Mouse (Mus musculus) retina, postnatal 1 day (tissue): ENCODE data around the gene Yipf3.

Source experiments
- DNase-seq: peaks from one replicate; pipeline ENCODE4 v3.0.0-alpha.2; 2012

The Yipf3 gene

GRCm38 (mm10) chr17:46258279-46259053, 10.6 kb downstream of the Yipf3 start:
- no peak for DNase-seq

DNA sequence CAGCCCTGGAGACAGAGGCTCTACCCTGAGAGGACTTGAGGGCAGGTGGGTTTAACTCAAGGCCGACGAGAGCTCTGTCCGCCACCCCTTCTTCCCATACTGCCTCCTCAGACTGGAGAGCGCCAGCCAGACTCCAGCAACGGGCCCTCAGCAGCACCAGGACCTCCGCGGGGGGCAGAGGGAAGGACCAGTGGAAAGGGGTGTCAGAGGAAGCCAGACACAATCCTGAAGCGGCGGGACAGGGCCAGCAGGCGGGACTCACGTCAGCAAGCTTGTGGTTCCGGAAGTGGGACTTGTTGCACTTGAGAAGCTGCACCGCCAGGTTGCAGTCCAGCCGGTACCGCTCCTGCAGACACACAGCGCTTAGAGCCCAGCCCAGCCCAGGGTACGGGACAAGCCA, 11.8 kb downstream of the Yipf3 start:
- DNase-seq: no peak

DNA sequence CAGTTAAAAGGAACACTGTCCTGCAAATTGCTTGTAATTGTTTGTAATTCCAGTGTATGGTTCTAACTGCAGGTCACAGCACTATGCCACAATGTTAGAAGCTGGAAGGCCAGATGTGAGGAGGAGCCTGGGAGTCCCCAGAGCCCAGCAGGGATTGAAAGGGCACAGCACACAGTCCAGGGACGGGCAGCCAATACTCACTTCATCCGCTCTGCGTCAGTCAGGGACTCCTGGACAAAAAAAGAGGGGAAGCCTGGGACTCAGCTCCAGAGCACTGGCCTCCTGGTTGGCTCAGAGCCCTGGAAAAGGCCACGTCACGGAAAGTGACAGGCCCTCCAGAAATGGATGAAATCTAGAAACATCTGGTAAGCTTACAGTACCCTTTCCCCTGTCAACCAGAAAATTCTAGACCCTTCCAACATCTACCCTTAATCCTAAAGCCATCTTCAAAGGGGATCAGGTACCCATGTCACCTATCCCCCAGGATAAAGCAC, 14.4 kb downstream of the Yipf3 start:
- no peak for DNase-seq

DNA sequence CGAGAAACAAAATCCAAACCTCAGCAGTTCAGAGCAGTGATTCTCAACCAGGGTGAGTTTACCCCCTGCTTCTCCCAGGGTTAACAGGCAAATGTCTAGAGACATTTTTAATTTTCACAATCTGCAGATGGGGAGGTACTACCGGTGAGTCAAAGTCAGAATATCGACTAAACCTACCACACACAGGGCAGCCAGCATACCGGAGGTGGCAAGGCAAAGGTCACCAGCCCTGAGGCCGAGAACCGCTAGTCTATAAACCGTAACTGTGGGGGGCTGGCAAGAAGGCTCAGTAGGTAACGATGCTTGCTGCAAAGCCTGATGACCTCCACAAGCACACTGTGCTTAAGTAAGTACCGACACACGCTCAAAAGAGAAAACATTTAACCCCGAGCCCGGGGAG, 17.6 kb downstream of the Yipf3 start:
- no peak for DNase-seq

DNA sequence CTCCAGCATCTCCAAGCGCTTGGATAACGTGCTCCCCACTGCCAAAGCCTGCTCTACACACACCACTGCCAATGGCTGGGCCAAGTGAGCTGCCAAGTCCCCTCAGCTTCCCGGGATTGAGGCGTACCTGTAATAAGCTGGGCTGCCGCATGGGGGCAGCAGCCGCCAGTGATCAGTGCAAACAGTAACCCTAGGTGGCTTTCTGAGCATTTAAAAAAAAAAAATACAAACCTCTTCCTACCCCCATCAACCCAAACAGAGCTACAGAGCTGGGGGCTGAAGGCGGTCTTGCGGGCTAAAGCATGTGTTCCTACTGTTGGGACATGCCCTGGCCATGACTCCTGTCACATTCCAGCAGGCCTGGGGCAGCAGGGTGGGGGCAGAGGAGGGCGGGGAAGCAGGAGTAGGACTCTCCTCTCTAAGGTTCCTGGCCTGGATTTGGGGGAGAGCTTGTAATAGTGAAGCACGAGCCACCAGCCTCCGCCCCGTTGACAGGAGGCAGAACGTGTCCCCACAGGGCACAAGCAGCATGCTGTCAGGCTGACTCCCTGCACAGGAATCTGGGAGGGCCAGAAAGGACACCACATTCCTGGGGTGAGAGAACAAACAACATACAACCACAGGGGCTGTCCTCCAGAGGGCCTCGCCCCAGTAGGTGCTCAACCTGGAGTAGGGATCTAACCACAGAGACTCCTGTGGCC, 18.2 kb downstream of the Yipf3 start:
- peak; percentile 82 for DNase-seq

GRCm38 (mm10) chr17:46266986-46267385, 19.1 kb downstream of the Yipf3 start:
- DNase-seq: no peak

GRCm38 (mm10) chr17:46267511-46267910, 19.6 kb downstream of the Yipf3 start:
- DNase-seq: no peak

DNA sequence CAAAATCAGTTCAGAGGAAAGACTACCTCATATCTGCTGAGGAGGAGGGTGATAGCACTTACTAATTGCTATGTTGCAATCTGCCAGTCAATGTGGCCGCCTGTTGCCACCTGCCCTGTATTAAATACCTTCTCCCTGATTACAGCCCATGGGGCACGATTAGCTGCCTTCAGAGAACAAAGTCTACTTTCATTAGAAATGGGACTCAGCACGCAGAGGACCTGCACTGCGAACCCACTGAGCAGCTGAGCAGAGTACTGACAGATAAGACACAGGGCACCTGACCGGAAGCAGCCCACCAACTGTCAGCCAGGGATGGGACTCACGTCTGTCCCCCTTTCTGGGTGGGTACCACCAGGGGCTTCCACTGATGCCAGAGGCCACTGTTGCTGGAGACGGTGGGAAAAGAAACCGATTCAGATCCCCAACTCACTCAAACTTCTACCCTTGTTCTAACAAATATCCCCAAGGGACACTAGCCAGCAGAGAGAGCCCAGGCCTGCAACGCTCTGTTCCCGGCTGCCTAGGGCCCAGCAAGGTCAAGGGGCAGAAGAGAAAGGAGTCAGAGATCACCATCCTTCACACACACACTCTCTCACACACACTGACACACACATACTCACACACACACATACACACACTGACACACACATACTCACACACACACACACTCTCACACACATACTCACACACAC, 20.3 kb downstream of the Yipf3 start:
- no peak for DNase-seq

DNA sequence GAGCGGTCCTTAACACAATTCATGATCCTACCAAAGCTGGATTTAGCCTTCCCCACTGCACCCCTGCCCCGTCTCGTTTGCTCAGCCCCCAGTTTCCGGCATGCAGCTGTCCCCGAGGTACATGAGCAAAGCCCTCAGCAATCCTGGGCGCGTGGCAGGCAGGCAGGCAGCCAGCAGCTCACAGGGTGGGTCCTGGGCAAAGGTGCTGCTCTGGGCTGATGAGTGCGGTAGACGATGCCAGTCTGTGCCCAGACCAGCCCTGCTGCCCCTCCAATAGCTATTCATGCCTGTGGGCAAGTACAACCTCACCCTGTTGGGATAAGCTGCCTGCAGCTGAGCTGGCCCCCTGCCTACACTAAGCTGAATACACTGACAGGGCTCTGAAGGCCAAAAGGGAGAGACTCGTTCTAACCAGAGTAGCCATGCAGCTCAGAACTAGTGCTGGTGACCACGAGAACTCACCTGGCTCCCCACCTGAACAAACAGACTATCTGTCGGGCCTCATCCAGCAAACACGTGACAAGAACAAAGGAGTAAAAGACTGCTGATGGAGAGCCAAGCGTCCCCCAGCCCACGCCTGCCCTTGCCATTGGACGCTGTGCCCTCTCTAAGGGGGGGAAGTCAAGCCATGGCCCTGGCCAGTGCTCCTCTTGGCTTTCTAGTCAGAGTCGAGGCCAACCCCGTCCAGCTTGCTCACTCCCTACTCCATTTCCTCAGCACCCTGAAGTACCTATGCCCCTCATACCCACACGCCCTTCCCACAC, 22.1 kb downstream of the Yipf3 start:
- no peak for DNase-seq

- no peak for DNase-seq
These were observed 24.2 kb downstream of the Yipf3 start for GRCm38 (mm10) chr17:46272058-46272457.

DNA sequence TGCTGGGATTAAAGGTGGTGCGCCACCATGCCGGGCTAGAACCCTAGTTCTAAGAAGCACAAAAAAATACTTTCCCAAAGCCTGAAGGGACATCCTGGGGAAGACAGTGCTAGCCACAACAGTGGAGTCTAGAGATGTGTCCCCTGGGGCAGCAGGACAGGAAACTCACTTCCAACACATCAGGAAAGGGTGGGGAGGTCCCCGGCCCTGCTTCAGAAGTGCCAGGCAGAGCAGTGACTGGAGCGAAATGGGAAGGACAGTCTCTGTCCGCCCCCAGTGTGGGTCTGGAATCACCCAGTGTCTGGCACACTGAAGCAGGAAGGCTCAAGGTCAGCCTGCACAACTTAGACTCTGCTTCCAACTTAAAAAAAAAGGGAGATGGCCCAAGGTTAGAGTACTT, 24.8 kb downstream of the Yipf3 start:
- no peak for DNase-seq

DNA sequence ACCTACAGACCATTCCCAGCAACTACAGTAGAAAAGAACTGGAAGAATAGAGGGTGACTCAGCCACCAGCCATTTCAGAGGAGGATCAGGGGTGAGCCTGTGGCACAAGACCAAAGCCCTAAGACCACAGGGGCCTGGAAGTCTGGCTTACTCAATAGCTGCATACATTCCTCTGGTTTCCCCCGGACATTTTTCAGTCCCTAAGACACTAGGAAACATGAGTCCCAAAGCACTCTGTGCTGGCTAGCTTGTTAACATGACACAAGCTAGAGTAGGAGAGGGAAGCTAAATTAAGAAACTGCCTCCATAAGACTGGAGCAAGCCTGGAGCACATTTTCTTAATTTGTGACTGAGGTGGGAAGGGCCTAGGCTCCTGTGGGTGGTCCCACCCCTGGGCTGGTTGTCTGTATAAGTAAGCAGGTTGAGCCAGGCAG, 25.9 kb downstream of the Yipf3 start:
- no peak for DNase-seq

- DNase-seq: no peak
These were observed 26.6 kb downstream of the Yipf3 start for GRCm38 (mm10) chr17:46274465-46274864.

GRCm38 (mm10) chr17:46275034-46275433, 27.2 kb downstream of the Yipf3 start:
- no peak for DNase-seq

GRCm38 (mm10) chr17:46275506-46275905, 27.6 kb downstream of the Yipf3 start:
- no peak for DNase-seq

- no peak for DNase-seq
These were observed 29.7 kb downstream of the Yipf3 start for GRCm38 (mm10) chr17:46277586-46277985.

DNA sequence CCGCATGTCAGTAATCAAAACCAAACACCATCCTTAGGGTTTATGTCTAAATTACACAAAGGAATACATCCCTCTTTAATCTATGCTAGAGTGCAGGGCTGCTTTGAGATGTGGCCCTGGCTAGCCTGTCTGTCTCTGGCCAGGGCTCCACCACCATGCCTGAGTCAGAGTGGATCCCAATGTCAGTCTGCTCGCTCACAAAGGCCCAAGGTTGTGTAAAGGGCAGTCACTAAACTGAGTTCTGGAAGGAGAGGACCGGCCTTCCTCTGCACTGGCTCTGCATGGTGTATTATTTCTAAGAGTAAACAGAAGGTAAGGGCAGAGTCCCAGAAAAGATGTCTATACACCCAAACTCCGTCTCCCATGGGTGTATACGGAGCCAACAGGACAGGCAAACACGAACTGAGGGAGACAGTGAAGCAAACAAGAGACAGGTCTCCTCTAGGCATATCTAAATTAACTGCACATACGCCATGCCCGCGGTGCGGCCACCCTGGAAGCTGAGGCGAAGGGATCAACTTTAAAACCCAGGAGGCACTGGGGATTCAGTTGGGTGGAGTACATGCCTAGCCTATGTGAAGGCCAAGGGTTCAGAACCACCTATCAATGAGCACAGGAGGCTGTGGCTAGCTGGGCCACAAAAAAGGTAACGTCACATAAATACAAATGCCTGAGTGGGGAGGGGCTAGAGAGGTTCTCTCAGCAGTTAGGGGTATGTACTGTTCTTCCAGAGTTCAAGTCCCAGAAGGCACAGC, 30.3 kb downstream of the Yipf3 start:
- no peak for DNase-seq

DNA sequence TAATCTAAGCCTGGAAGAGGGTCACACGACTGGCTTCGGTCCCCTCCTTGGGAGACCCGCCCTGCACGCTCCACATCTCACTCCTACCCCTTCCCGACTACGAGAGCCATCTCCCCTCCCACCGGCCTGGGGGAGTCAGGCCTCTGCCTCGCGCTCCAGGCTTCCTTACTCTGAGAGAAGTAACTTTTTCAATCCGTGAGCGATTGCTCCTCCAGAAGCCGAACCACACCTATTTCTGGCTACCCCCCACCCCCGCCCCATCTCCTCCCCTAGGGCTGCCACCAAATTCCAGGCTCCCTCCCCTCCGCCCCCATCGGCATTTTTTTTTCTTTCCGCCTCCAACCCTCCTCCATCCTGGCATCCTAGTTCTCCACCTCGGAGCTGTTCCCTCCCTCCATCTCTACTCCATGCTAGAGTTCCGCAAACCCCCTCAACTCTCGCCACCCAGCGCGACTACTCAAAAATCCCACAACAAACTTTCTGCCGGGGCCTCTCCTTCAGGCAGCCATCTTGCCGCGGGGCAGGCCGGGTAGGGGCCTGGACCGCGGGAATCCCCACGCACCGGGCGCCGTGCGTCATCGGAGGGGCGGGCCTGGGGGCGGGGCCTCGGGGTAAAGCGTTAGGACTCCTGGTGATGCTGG, 34.7 kb downstream of the Yipf3 start, which contains the start of gene Tjap1:
Gene Tjap1 (minus strand): TSS at position 544 of the 641 bp plus-strand sequence.
- peak; percentile 93 for DNase-seq

DNA sequence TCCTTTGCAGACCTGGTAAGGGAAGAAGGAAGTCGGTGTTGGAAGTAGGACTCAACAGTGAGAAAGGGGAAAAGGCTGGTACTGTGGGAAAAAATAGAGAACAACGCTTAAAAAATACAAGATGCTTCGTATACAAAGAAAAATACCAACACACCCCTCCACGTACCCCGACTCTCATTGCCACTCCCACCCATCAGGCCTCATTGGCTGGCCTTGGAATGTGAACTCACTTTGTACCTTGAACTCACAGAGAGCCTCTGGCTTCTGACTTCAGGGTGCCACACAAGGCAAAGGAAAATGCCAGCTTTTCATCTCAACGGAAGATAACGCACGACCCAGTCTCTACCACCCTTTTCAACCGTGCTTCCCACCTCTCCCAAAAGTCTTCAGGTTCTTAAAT, 35.3 kb downstream of the Yipf3 start:
- DNase-seq: no peak

GRCm38 (mm10) chr17:46283911-46284310, 36.0 kb downstream of the Yipf3 start:
- DNase-seq: no peak

GRCm38 (mm10) chr17:46284653-46285052, 36.8 kb downstream of the Yipf3 start:
- no peak for DNase-seq
